Comparison of ENCODE assay signal across 19 mouse cellular contexts in genomic region chr11:68280001-68280510, GRCm38 (mm10).
DNase-seq lines count a peak whose midpoint lies in the region; ATAC-seq lines count a peak whose summit lies in the region.
"Had no signal": no experiment of that assay in that cellular context is flagged by ENCODE, and none has a peak within 500 bp of the region (broad histone marks: within the 10 kb centered on the region; RNA-seq: fewer than 3 reads in every experiment).

No protein-coding gene starts in this region.

- H3K9me3 ChIP-seq in stomach, embryonic 15.5 days = no peaks in the 10 kb centered on the region
- H3K9me3 ChIP-seq: embryonic facial prominence, embryonic 13.5 days; hindbrain, embryonic 15.5 days had no signal

- ATAC-seq in CD4-positive, CD25-positive, alpha-beta regulatory T cell, adult 4 months = no peak
- no peak for ATAC-seq in stomach, embryonic 15.5 days (ENCODE audit: insufficient read depth, low FRiP score, low read depth)
- ATAC-seq: forebrain, embryonic 16.5 days; intestine, postnatal 0 days had no signal

- intact Hi-C loops in heart, postnatal 14 days (cut with DNase I) = loop anchor here (5.0 kb wide), 1 partner anchor 102 kb away; no protein-coding TSS in a partner anchor

- no peaks in the 10 kb centered on the region for H3K36me3 ChIP-seq in stomach, embryonic 15.5 days
- H3K36me3 ChIP-seq: embryonic facial prominence, embryonic 13.5 days; hindbrain, embryonic 15.5 days had no signal

- H3K27ac ChIP-seq in stomach, embryonic 15.5 days = peak overlapping the region; percentile 9; the same call in 1 of the 2 replicates
- H3K27ac ChIP-seq: embryonic facial prominence, embryonic 13.5 days; hindbrain, embryonic 15.5 days; liver, embryonic 14.5 days had no signal

- 52% methylated on average over 10 of the region's 10 CpGs for WGBS in stomach, embryonic 15.5 days

- peaks cover 18% of the 10 kb centered on the region for H3K4me1 ChIP-seq in stomach, embryonic 15.5 days

- no peak overlapping the region for H3K9ac ChIP-seq in stomach, embryonic 15.5 days
- H3K9ac ChIP-seq: embryonic facial prominence, embryonic 13.5 days; hindbrain, embryonic 15.5 days; liver, embryonic 14.5 days had no signal

- no peaks in the 10 kb centered on the region for H3K27me3 ChIP-seq in stomach, embryonic 15.5 days (replicated peaks)

- no peak overlapping the region for H3K4me2 ChIP-seq in stomach, embryonic 15.5 days
- H3K4me2 ChIP-seq: embryonic facial prominence, embryonic 13.5 days; hindbrain, embryonic 15.5 days had no signal

- no peak overlapping the region for H3K4me3 ChIP-seq in stomach, embryonic 15.5 days (replicated peaks)
- H3K4me3 ChIP-seq: embryonic facial prominence, embryonic 13.5 days; hindbrain, embryonic 15.5 days; myocyte had no signal

- peak; percentile 24 for DNase-seq in CD4-positive, CD25-positive, alpha-beta regulatory T cell, adult 2 months (ENCODE audit: low read depth, low spot score)
- DNase-seq in heart, postnatal 14 days = peak; percentile 16 to 25
- DNase-seq in heart, adult 8-10 months (ENCODE audit: low spot score) = no peak
- peak; percentile 14 to 46 for DNase-seq in kidney, postnatal 25 days
- DNase-seq in kidney, postnatal 10 days = no peak
- DNase-seq in thymus, adult 18-20 months = no peak
- DNase-seq: adrenal gland, postnatal 25 days; cerebellum, adult 11 months; cerebellum, postnatal 10 days; lung, postnatal 10 days; midbrain, embryonic 14.5 days had no signal

Comparison
In these comparisons a context has a peak if more than half of its experiments do, and no peak if none do; other contexts are left out.
1. DNase-seq: peak in CD4-positive, CD25-positive, alpha-beta regulatory T cell, adult 2 months (single experiment), heart, postnatal 14 days (2 of 2) and kidney, postnatal 25 days (2 of 2); none in heart, adult 8-10 months (single experiment), kidney, postnatal 10 days (single experiment) and thymus, adult 18-20 months (0 of 2).